Mouse (Mus musculus): ENCODE measurements around the gene Rbm39. TPM values are rescaled to one million over a fixed set of nuclear protein-coding genes. Genes with fewer than 3 reads are reported as not detected.
A peak's percentile ranks its signal among the peaks of the same experiment; 100 is the strongest.

The Rbm39 gene
- total and polyA plus RNA-seq, 3 experiments: 212 to 417 (median 376) TPM

GRCm38 (mm10) chr2:156181592-156181991, 1.6 kb upstream of the Rbm39 start:
- Histone ChIP-seq H3K27ac (ENCODE audit: insufficient read depth, low read depth) (no peak overlapping the region), H3K4me3 (replicated peaks in 1 of 3; ENCODE audit: low read depth in 2 of 3, low read length in 2 of 3, poor library complexity in 1 of 3) (no peak overlapping the region), H3K9ac (ENCODE audit: insufficient read depth, low read depth) (peak overlapping the region; percentile 98; the same call in 1 of the 2 replicates), H3K27me3 (replicated peaks) (no peaks in the 10 kb centered on the region), H3K4me1 (ENCODE audit: control insufficient read depth in 1 of 2, insufficient read depth in 2 of 2) (peaks cover 0 to 18% of the 10 kb centered on the region in 2 experiments; a peak in 2 of 4 replicates), H3K36me3 (replicated peaks in 1 of 2; ENCODE audit: control insufficient read depth in 1 of 2, insufficient read depth in 1 of 2, low read length in 1 of 2) (peaks cover 15 to 21% of the 10 kb centered on the region in 2 experiments), H3K79me2 (replicated peaks; ENCODE audit: control insufficient read depth, extremely low read depth, insufficient read depth, poor library complexity, severe bottlenecking) (peaks cover 29% of the 10 kb centered on the region), H3K4me2 (ENCODE audit: insufficient read depth, low read depth, poor library complexity, severe bottlenecking) (peak overlapping the region; percentile 98; the same call in 1 of the 2 replicates), H3K9me3 (replicated peaks; ENCODE audit: low read length) (no peaks in the 10 kb centered on the region)
- TF ChIP-seq USF2 (conservative IDR thresholded peaks at IDR 0.05; ENCODE audit: low read depth, low read length): no peak
- no peak for TF ChIP-seq CHD2 (IDR thresholded peaks at IDR 0.05; ENCODE audit: low read length)
- no peak for DNase-seq (ENCODE audit: extremely low read depth)
- dilution Hi-C loops (cut with MboI; ENCODE audit: extremely low pct_ligation_motif_present, extremely low pct_unique_long_range_greater_than_20kb, low sequenced_read_pairs): no loop called here
- in situ Hi-C loops (cut with MboI; ENCODE audit: low pct_ligation_motif_present, low pct_unique_long_range_greater_than_20kb, low sequenced_read_pairs): no loop called here

DNA sequence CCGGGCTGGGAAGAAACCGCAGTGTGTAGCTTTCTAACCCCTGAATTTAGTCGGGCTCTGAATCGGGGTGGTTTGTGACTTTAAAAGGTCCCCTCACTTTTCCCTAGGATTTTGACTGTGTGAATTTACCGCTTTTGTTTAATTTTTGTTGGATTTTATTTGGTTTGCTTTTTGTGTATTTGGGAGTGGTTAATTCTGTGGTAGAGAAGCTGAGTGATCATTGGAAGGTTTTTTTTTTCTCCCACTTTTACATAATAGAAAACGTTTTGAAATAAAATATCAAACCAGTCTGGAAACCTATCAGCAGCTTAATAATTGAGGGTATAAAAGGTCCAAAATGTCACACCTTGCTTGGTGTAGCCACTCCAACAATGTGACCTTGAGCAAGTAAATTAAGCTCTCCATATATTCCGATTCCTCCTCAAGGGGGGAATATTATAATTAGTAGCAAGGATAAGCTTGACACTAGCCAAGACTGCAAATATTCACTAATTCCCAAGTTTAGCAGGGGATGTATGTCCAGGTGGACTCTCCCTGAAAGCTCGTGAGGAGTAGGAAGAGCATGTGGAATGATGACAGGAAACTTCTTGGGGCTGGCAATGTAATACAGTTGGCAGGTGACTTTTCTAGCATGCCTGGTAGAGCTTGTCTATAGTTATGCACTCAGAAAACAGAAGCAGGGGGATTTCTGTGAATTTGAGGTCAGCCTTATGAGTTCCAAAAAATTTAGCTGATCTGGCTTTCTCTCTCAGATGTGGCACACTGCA, 969 bp upstream of the Rbm39 start:
- peaks cover 30% of the 10 kb centered on the region for H3K79me2 ChIP-seq (replicated peaks; ENCODE audit: control insufficient read depth, extremely low read depth, insufficient read depth, poor library complexity, severe bottlenecking)

DNA sequence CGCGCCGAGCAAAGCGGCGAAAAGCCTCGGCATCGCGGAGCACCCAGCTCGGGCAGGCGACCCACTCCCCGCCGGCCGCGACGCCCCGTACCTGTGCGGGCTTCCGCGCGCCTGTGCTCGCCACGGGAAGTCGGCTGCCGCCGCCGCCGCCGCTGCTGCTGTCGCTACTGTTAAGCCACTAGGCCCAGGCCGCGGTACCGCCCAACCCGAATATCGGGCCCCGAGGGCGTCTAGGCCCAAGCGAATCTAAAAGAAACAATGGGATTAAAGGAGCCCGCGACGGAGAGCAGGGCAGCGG, 293 bp downstream of the Rbm39 start:
- Histone ChIP-seq H3K27me3 (replicated peaks) (no peaks in the 10 kb centered on the region), H3K9ac (ENCODE audit: insufficient read depth, low read depth) (peak overlapping the region; percentile 98), H3K4me3 (replicated peaks in 1 of 3; ENCODE audit: low read depth in 2 of 3, low read length in 2 of 3, poor library complexity in 1 of 3) (peak overlapping the region; percentile 61 to 94 (median 91)), H3K27ac (ENCODE audit: insufficient read depth, low read depth) (peak overlapping the region; percentile 88), H3K9me3 (replicated peaks; ENCODE audit: low read length) (no peaks in the 10 kb centered on the region), H3K36me3 (replicated peaks in 1 of 2; ENCODE audit: control insufficient read depth in 1 of 2, insufficient read depth in 1 of 2, low read length in 1 of 2) (peaks cover 15 to 38% of the 10 kb centered on the region in 2 experiments), H3K4me2 (ENCODE audit: insufficient read depth, low read depth, poor library complexity, severe bottlenecking) (no peak overlapping the region), H3K79me2 (replicated peaks; ENCODE audit: control insufficient read depth, extremely low read depth, insufficient read depth, poor library complexity, severe bottlenecking) (peaks cover 35% of the 10 kb centered on the region), H3K4me1 (ENCODE audit: control insufficient read depth in 1 of 2, insufficient read depth in 2 of 2) (peaks cover 0 to 35% of the 10 kb centered on the region in 2 experiments; a peak in 2 of 4 replicates)
- DNase-seq (ENCODE audit: extremely low read depth): no peak
- in situ Hi-C loops (cut with MboI; ENCODE audit: low pct_ligation_motif_present, low pct_unique_long_range_greater_than_20kb, low sequenced_read_pairs): no loop called here
- TF ChIP-seq USF2 (conservative IDR thresholded peaks at IDR 0.05; ENCODE audit: low read depth, low read length) (no peak), CHD1 (IDR thresholded peaks at IDR 0.05; ENCODE audit: low read depth, low read length) (no peak), NRF1 (IDR thresholded peaks at IDR 0.05; ENCODE audit: low read depth, low read length) (no peak), MAX (IDR thresholded peaks at IDR 0.05; ENCODE audit: low read length) (no peak), TBP (conservative IDR thresholded peaks at IDR 0.05; ENCODE audit: low read depth, low read length) (no peak), SIN3A (IDR thresholded peaks at IDR 0.05; ENCODE audit: low read length) (no peak), E2F4 (IDR thresholded peaks at IDR 0.05; ENCODE audit: insufficient replicate concordance, low read depth, low read length) (no peak), ZMIZ1 (IDR thresholded peaks at IDR 0.05; ENCODE audit: low read depth, low read length) (no peak), JUND (conservative IDR thresholded peaks at IDR 0.05; ENCODE audit: low read depth, low read length) (no peak)
- dilution Hi-C loops (cut with MboI; ENCODE audit: extremely low pct_ligation_motif_present, extremely low pct_unique_long_range_greater_than_20kb, low sequenced_read_pairs): no loop called here

More for the DNA sequence above, 969 bp upstream of the Rbm39 start:
- Histone ChIP-seq H3K9me3 (replicated peaks; ENCODE audit: low read length) (no peaks in the 10 kb centered on the region), H3K4me3 (replicated peaks in 1 of 3; ENCODE audit: low read depth in 2 of 3, low read length in 2 of 3, poor library complexity in 1 of 3) (peak overlapping the region; percentile 53 to 76 (median 68)), H3K36me3 (replicated peaks in 1 of 2; ENCODE audit: control insufficient read depth in 1 of 2, insufficient read depth in 1 of 2, low read length in 1 of 2) (peaks cover 15 to 27% of the 10 kb centered on the region in 2 experiments), H3K27me3 (replicated peaks) (no peaks in the 10 kb centered on the region), H3K4me2 (ENCODE audit: insufficient read depth, low read depth, poor library complexity, severe bottlenecking) (peak overlapping the region; percentile 98), H3K4me1 (ENCODE audit: control insufficient read depth in 1 of 2, insufficient read depth in 2 of 2) (peaks cover 0 to 24% of the 10 kb centered on the region in 2 experiments; a peak in 2 of 4 replicates), H3K9ac (ENCODE audit: insufficient read depth, low read depth) (peak overlapping the region; percentile 98), H3K27ac (ENCODE audit: insufficient read depth, low read depth) (peak overlapping the region; percentile 92)
- DNase-seq (ENCODE audit: extremely low read depth): no peak
- no peak for TF ChIP-seq MYC (IDR thresholded peaks at IDR 0.05; ENCODE audit: low read depth, low read length)
- TF ChIP-seq NRF1 (IDR thresholded peaks at IDR 0.05; ENCODE audit: low read depth, low read length): no peak
- TF ChIP-seq KAT2A (IDR thresholded peaks at IDR 0.05; ENCODE audit: insufficient replicate concordance, low read length): no peak
- TF ChIP-seq MAFK (IDR thresholded peaks at IDR 0.05; ENCODE audit: insufficient replicate concordance, low read length): no peak
- TF ChIP-seq POLR2A (IDR thresholded peaks at IDR 0.05; ENCODE audit: low read depth, low read length): no peak
- no peak for TF ChIP-seq CHD1 (IDR thresholded peaks at IDR 0.05; ENCODE audit: low read depth, low read length)
- no peak for TF ChIP-seq CHD2 (IDR thresholded peaks at IDR 0.05; ENCODE audit: low read length)
- TF ChIP-seq CTCF (conservative IDR thresholded peaks at IDR 0.05 in 1 of 2, IDR thresholded peaks at IDR 0.05 in 1 of 2; ENCODE audit: low read depth in 2 of 2, low read length in 2 of 2): no peak
- no peak for TF ChIP-seq POLR2AphosphoS2 (IDR thresholded peaks at IDR 0.05; ENCODE audit: low read depth, low read length)
- TF ChIP-seq JUN (IDR thresholded peaks at IDR 0.05; ENCODE audit: insufficient read depth, low read depth, low read length): no peak
- TF ChIP-seq ZKSCAN1 (IDR thresholded peaks at IDR 0.05; ENCODE audit: borderline replicate concordance, low read depth, low read length): no peak
- no peak for TF ChIP-seq MXI1 (IDR thresholded peaks at IDR 0.05; ENCODE audit: low read depth, low read length)
- TF ChIP-seq SMC3 (IDR thresholded peaks at IDR 0.05; ENCODE audit: low read depth, low read length): no peak
- TF ChIP-seq NELFE (IDR thresholded peaks at IDR 0.05; ENCODE audit: low read depth, low read length): no peak
- no peak for TF ChIP-seq MEF2A (IDR thresholded peaks at IDR 0.05; ENCODE audit: borderline replicate concordance, low read depth, low read length)
- no peak for TF ChIP-seq SIN3A (IDR thresholded peaks at IDR 0.05; ENCODE audit: low read length)
- TF ChIP-seq TBP (conservative IDR thresholded peaks at IDR 0.05; ENCODE audit: low read depth, low read length): no peak
- in situ Hi-C loops (cut with MboI; ENCODE audit: low pct_ligation_motif_present, low pct_unique_long_range_greater_than_20kb, low sequenced_read_pairs) (no loop called here), dilution Hi-C loops (cut with MboI; ENCODE audit: extremely low pct_ligation_motif_present, extremely low pct_unique_long_range_greater_than_20kb, low sequenced_read_pairs) (no loop called here)
